Mouse (Mus musculus) CH12.LX (cell line): Measurements from ENCODE around the gene Cnot3.

Source experiments
- CTCF ChIP-seq, 2 experiments: IDR thresholded peaks in 1 of 2; conservative IDR thresholded peaks in 1 of 2; 2 replicates each; pipeline ENCODE4 v1.5.1; 2011 to 2012; ENCODE audit warnings: low read depth in 2 of 2, low read length in 2 of 2, improper control_type of control experiment in 1 of 2, inconsistent platforms in 1 of 2, mild to moderate bottlenecking in 1 of 2, moderate library complexity in 1 of 2
- E2F4 ChIP-seq: IDR thresholded peaks from 2 replicates; pipeline ENCODE4 v1.6.1; 2011; ENCODE audit warnings: low read depth, low read length, improper control_type of control experiment; ENCODE audit not compliant: insufficient replicate concordance
- GABPA ChIP-seq: IDR thresholded peaks from 2 replicates; pipeline ENCODE4 v1.6.1; 2012; ENCODE audit warnings: low read depth, low read length, improper control_type of control experiment, inconsistent platforms; ENCODE audit not compliant: insufficient replicate concordance
- JUND ChIP-seq: conservative IDR thresholded peaks from 2 replicates; pipeline ENCODE4 v1.6.1; 2011; ENCODE audit warnings: low read depth, low read length, improper control_type of control experiment
- POLR2A ChIP-seq: IDR thresholded peaks from 2 replicates; pipeline ENCODE4 v1.6.1; 2011; ENCODE audit warnings: low read depth, mild to moderate bottlenecking, improper control_type of control experiment, low read length
- TCF12 ChIP-seq: IDR thresholded peaks from 2 replicates; pipeline ENCODE4 v1.6.1; 2014; ENCODE audit warnings: low read depth, mild to moderate bottlenecking, inconsistent platforms, low read length, improper control_type of control experiment

DNA sequence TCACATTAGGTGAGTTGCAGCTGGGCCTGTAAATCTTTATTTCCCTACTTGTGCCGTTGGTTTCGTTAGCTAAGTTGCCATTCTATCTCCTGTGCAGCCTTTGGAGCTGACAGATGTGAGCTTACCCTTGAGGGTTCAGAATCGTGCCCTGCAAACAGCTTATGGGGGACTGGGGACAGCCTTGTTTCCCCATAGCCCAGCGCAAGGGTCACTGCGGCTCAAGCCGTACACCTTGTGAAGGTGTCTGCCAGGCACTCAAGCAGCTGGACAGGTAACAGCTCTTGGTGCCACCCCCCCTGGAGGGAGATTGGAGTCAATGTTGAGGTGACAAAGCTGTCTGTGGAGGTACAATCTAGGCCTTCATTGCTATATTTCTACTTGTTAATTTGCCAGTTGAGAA, 60.8 kb downstream of the Cnot3 start:
- TF ChIP-seq TCF12: no peak
- TF ChIP-seq POLR2A: no peak; the same call in none of the 2 replicates
- no peak for TF ChIP-seq JUND
- TF ChIP-seq E2F4: no peak
- TF ChIP-seq CTCF (conservative IDR thresholded peaks at IDR 0.05 in 1 of 2, IDR thresholded peaks at IDR 0.05 in 1 of 2; ENCODE audit: low read depth in 2 of 2, low read length in 2 of 2): no peak
- TF ChIP-seq GABPA: no peak
